8 mouse cellular contexts compared by ENCODE assay signal in genomic region chr1:156521796-156522517, GRCm38 (mm10). TPM values are rescaled to one million over a fixed set of nuclear protein-coding genes. Genes with fewer than 3 reads are reported as not detected.
A peak's percentile ranks its signal among the peaks of the same experiment; 100 is the strongest.
DNase-seq lines count a peak whose midpoint lies in the region; ATAC-seq lines count a peak whose summit lies in the region.

No protein-coding gene starts in this region.

- no peak overlapping the region for H3K27ac ChIP-seq in embryonic facial prominence, embryonic 12.5 days

- H3K36me3 ChIP-seq in embryonic facial prominence, embryonic 12.5 days = no peaks in the 10 kb centered on the region

- H3K9me3 ChIP-seq in embryonic facial prominence, embryonic 12.5 days = no peaks in the 10 kb centered on the region

- DNase-seq in left cerebral cortex, postnatal 4 days = peak; percentile 5
- DNase-seq in left cerebral cortex, adult 8-10 months (ENCODE audit: low spot score in 2 of 2) = no peak
- peak; percentile 62 for DNase-seq in kidney, postnatal 10 days
- DNase-seq in retina, postnatal 1 day = peak; percentile 45
- no peak for DNase-seq in layer of hippocampus, adult 11-12 months (ENCODE audit: low spot score)
- DNase-seq in urinary bladder, adult 2 months (ENCODE audit: low spot score) = no peak
- DNase-seq in heart, adult 8-10 months (ENCODE audit: low spot score) = no peak

- no peak overlapping the region for H3K9ac ChIP-seq in embryonic facial prominence, embryonic 12.5 days

- ATAC-seq in embryonic facial prominence, embryonic 12.5 days (ENCODE audit: insufficient number of reproducible peaks, insufficient read depth, low FRiP score, low TSS enrichment) = no peak

- no peaks in the 10 kb centered on the region for H3K27me3 ChIP-seq in embryonic facial prominence, embryonic 12.5 days

- H3K4me1 ChIP-seq in embryonic facial prominence, embryonic 12.5 days = no peaks in the 10 kb centered on the region

- intact Hi-C loops in left cerebral cortex, postnatal 4 days (cut with DNase I) = no loop called here

- 74% methylated on average over 15 of the region's 15 CpGs for WGBS in embryonic facial prominence, embryonic 12.5 days

- 0 out of 2 replicates have a peak overlapping the region, but pooled peaks have one; percentile 7 for H3K4me2 ChIP-seq in embryonic facial prominence, embryonic 12.5 days (replicated peaks)

- no peak overlapping the region for H3K4me3 ChIP-seq in embryonic facial prominence, embryonic 12.5 days

RNA-seq across cellular contexts. Expression of gene Gm10031, which starts 1.9 kb away (rescaled TPM):
- total RNA-seq in left cerebral cortex, postnatal 4 days (2021) = 10 to 100 TPM; 50.2 to 54.7 TPM
- 10 to 100 TPM; 40.3 to 52.2 (median 46.6) TPM for total RNA-seq in left cerebral cortex, adult 8-10 months (2022)
- 0.27 and 0.38 TPM in 2 replicates for polyA plus RNA-seq in embryonic facial prominence, embryonic 12.5 days (2016; fragmentation: Nextera tagmentation; extraction: Ambion mirVana)
- 5.1 and 5.9 TPM in 2 replicates for polyA plus RNA-seq in urinary bladder, adult 2 months (2012; rRNA removed)
- 10 to 100 TPM; 43.9 to 59.3 (median 54.1) TPM for total RNA-seq in heart, adult 8-10 months (2022)

RNA-seq across cellular contexts. Expression of gene Abl2, which starts 36.6 kb away (rescaled TPM):
- 10 to 100 TPM; 58.2 to 60.2 TPM for total RNA-seq in left cerebral cortex, postnatal 4 days (2021)
- total RNA-seq in left cerebral cortex, adult 8-10 months (2022) = 10 to 100 TPM; 58.0 to 62.1 (median 60.6) TPM
- polyA plus RNA-seq in embryonic facial prominence, embryonic 12.5 days (2016; fragmentation: Nextera tagmentation; extraction: Ambion mirVana) = 5.3 and 6.1 TPM in 2 replicates
- polyA plus RNA-seq in urinary bladder, adult 2 months (2012; rRNA removed) = 7.0 and 9.0 TPM in 2 replicates
- total RNA-seq in heart, adult 8-10 months (2022) = 10 to 100 TPM; 20.1 to 26.1 (median 22.4) TPM

RNA-seq across cellular contexts. Expression of gene Soat1, which starts 47.8 kb away (rescaled TPM):
- 10 to 100 TPM; 27.5 to 30.2 TPM for total RNA-seq in left cerebral cortex, postnatal 4 days (2021)
- total RNA-seq in left cerebral cortex, adult 8-10 months (2022) = 10 to 100 TPM; 45.3 to 61.8 (median 49.9) TPM
- 29.1 and 30.7 TPM in 2 replicates for polyA plus RNA-seq in embryonic facial prominence, embryonic 12.5 days (2016; fragmentation: Nextera tagmentation; extraction: Ambion mirVana)
- 16.5 and 22.0 TPM in 2 replicates for polyA plus RNA-seq in urinary bladder, adult 2 months (2012; rRNA removed)
- 1 to 10 TPM; 4.7 to 7.6 (median 6.2) TPM for total RNA-seq in heart, adult 8-10 months (2022)

Comparison
In these comparisons a context has a peak if more than half of its experiments do, and no peak if none do; other contexts are left out.
1. DNase-seq: peak in left cerebral cortex, postnatal 4 days (single experiment), kidney, postnatal 10 days (single experiment) and retina, postnatal 1 day (single experiment); none in left cerebral cortex, adult 8-10 months (0 of 2), layer of hippocampus, adult 11-12 months (single experiment), urinary bladder, adult 2 months (single experiment) and heart, adult 8-10 months (single experiment).